Mouse (Mus musculus): Measurements from ENCODE around the gene Tfap2e. TPM values are rescaled to one million over a fixed set of nuclear protein-coding genes. Genes with fewer than 3 reads are reported as not detected.

Tfap2e gene
- polyA plus RNA-seq, 1 experiment from 2014 or later = 1.8 TPM

Other genes with a start within 250 kb of the Tfap2e start
- gene Ago4, start 202.8 kb downstream of the Tfap2e start, polyA plus RNA-seq (2016; fragmentation: Nextera tagmentation; extraction: Ambion mirVana) = 1.8 and 2.8 TPM in 2 replicates
- 41.8 and 58.7 TPM in 2 replicates for gene Clspn, start 179.3 kb downstream of the Tfap2e start, polyA plus RNA-seq (2016; fragmentation: Nextera tagmentation; extraction: Ambion mirVana)
- 2.3 and 2.4 TPM in 2 replicates for gene 5730409E04Rik, start 126.4 kb downstream of the Tfap2e start, polyA plus RNA-seq (2016; fragmentation: Nextera tagmentation; extraction: Ambion mirVana)
- gene Psmb2, start 58.6 kb downstream of the Tfap2e start, polyA plus RNA-seq (2016; fragmentation: Nextera tagmentation; extraction: Ambion mirVana) = 581 and 598 TPM in 2 replicates
- gene Ncdn, start 17.2 kb upstream of the Tfap2e start, polyA plus RNA-seq (2016; fragmentation: Nextera tagmentation; extraction: Ambion mirVana) = 35.6 and 49.1 TPM in 2 replicates
- gene AU040320, start 17.3 kb upstream of the Tfap2e start, polyA plus RNA-seq (2016; fragmentation: Nextera tagmentation; extraction: Ambion mirVana) = 25.3 and 31.4 TPM in 2 replicates
- 24.3 and 27.3 TPM in 2 replicates for gene Zmym4, start 231.9 kb upstream of the Tfap2e start, polyA plus RNA-seq (2016; fragmentation: Nextera tagmentation; extraction: Ambion mirVana)

All from hindbrain, embryonic 10.5 days (tissue).